Mouse (Mus musculus) midbrain, postnatal 0 days (tissue): Measurements from ENCODE around the gene Pik3c2a. TPM values are rescaled to one million over a fixed set of nuclear protein-coding genes. Genes with fewer than 3 reads are reported as not detected.

Experiments
- ATAC-seq: fragments of 200-750 bp; cut with Nextera tagmentation; 2 replicates; pipeline ENCODE4 v1.8.0; 2017; ENCODE audit warnings: moderate number of reproducible peaks, mild to moderate bottlenecking, moderate TSS enrichment, moderate library complexity; ENCODE audit not compliant: low FRiP score
- DNase-seq: peaks from one replicate; pipeline ENCODE4 v3.0.0-alpha.2; 2015; ENCODE audit warnings: low spot score
- H3K27ac ChIP-seq: fragments of 300-500 bp; sonication (generic); 2 replicates; pipeline ENCODE4 v1.5.1; 2014; ENCODE audit warnings: low read depth, mild to moderate bottlenecking, low read length, mixed read lengths
- H3K27me3 ChIP-seq: fragments of 300-500 bp; sonication (generic); 2 replicates; pipeline ENCODE4 v1.6.1; 2014; ENCODE audit warnings: low read length, control low read depth, mixed read lengths; ENCODE audit not compliant: insufficient read depth
- H3K36me3 ChIP-seq: fragments of 300-500 bp; sonication (generic); 2 replicates; pipeline ENCODE4 v1.6.1; 2014; ENCODE audit warnings: low read length, control low read depth, mixed read lengths; ENCODE audit not compliant: insufficient read depth
- H3K4me1 ChIP-seq: fragments of 300-500 bp; sonication (generic); 2 replicates; pipeline ENCODE4 v1.6.1; 2014; ENCODE audit warnings: mild to moderate bottlenecking, control low read depth, antibody characterized with exemption, low read length, mixed read lengths; ENCODE audit not compliant: insufficient read depth
- H3K4me2 ChIP-seq: fragments of 300-500 bp; sonication (generic); 2 replicates; pipeline ENCODE4 v1.6.1; 2014; ENCODE audit warnings: low read depth, mild to moderate bottlenecking, low read length, mixed read lengths; ENCODE audit not compliant: poor library complexity, severe bottlenecking
- H3K4me3 ChIP-seq: fragments of 300-500 bp; sonication (generic); 2 replicates; pipeline ENCODE4 v1.5.1; 2014; ENCODE audit warnings: low read depth, mild to moderate bottlenecking, low read length, moderate library complexity
- H3K9ac ChIP-seq: fragments of 300-500 bp; sonication (generic); replicated peaks from 2 replicates; pipeline ENCODE4 v1.6.1; 2014; ENCODE audit warnings: mild to moderate bottlenecking, low read length, moderate library complexity, mixed read lengths; ENCODE audit not compliant: poor library complexity, severe bottlenecking
- H3K9me3 ChIP-seq: fragments of 300-500 bp; sonication (generic); 2 replicates; pipeline ENCODE4 v1.6.1; 2016; ENCODE audit warnings: low read length, control low read depth
- CTCF ChIP-seq: IDR thresholded peaks from 2 replicates; pipeline ENCODE4 v1.5.1; 2016; ENCODE audit warnings: antibody characterized with exemption, mild to moderate bottlenecking
- WGBS: fragments of 180-500 bp; shearing (Covaris S2); extraction: QIAGEN DNeasy Blood & Tissue Kit; methylation state at CpG from one replicate; pipeline ENCODE4 v1.1.7; 2014; 5-methylcytosine and 5-hydroxymethylcytosine counted together
- polyA plus RNA-seq: library from polyadenylated mRNA; unstranded; fragments of >200 nt; fragmentation: Nextera tagmentation; extraction: Ambion mirVana; gene quantifications from 2 replicates; pipeline ENCODE4 v1.2.1, GENCODE M21; 2015
- total RNA-seq: library from RNA; depleted of rRNA; stranded (reverse); fragments of >200 nt; gene quantifications from 2 replicates; pipeline ENCODE4 v1.2.3, GENCODE M21; 2014; rRNA removed

Pik3c2a gene
- total and polyA plus RNA-seq, 2 experiments from 2014 or later: 9.1 to 20.9 TPM

DNA sequence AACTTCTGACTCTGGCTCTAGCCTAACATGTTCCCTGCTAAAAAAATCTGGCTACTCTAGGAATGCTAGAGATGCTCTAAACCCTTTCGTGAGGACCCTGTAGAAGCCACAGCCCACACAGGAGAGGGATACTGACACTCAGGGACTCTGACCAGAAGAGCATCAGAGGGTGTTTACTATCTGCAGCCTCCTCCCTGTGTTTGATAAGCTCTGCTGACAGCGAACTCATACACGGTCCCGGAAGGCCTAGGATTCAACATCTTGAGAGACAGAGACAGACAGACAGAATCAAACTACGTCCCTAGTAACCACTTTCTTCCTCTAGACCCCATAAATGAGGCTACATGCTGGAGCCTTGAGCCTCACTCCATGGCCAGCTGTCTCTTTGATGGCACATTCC lies 155.3 kb downstream of the Pik3c2a start:
- 83% methylated on average over 5 of the region's 5 CpGs for WGBS
- no peak overlapping the region for H3K4me3 ChIP-seq
- no peaks in the 10 kb centered on the region for H3K9me3 ChIP-seq
- DNase-seq (no peak), ATAC-seq (no peak)
- H3K27ac ChIP-seq: no peak overlapping the region
- H3K36me3 ChIP-seq: no peaks in the 10 kb centered on the region
- no peaks in the 10 kb centered on the region for H3K4me1 ChIP-seq
- no peak overlapping the region for H3K4me2 ChIP-seq
- H3K9ac ChIP-seq: no peak overlapping the region
- H3K27me3 ChIP-seq: no peaks in the 10 kb centered on the region
- no peak for TF ChIP-seq CTCF

Other genes with a start within 250 kb of the Pik3c2a start
- 20.9 and 21.3 TPM in 2 replicates for gene Plekha7, start 135.1 kb downstream of the Pik3c2a start, total RNA-seq
- 7.8 and 9.0 TPM in 2 replicates for gene Plekha7, start 135.1 kb downstream of the Pik3c2a start, polyA plus RNA-seq
- 171 and 256 TPM in 2 replicates for gene Rps13, start 109.3 kb downstream of the Pik3c2a start, total RNA-seq
- 474 and 484 TPM in 2 replicates for gene Rps13, start 109.3 kb downstream of the Pik3c2a start, polyA plus RNA-seq
- 14.5 and 43.2 TPM in 2 replicates for gene Nucb2, start 60.9 kb upstream of the Pik3c2a start, total RNA-seq
- gene Nucb2, start 60.9 kb upstream of the Pik3c2a start, polyA plus RNA-seq: 43.3 and 50.4 TPM in 2 replicates